Mouse (Mus musculus) forebrain, embryonic 14.5 days (tissue): ENCODE results near the gene Ybx3. TPM values are rescaled to one million over a fixed set of nuclear protein-coding genes. Genes with fewer than 3 reads are reported as not detected.

Source experiments
- ATAC-seq: fragments of 200-750 bp; cut with Nextera tagmentation; 2 replicates; pipeline ENCODE4 v1.8.0; 2017; ENCODE audit warnings: mild to moderate bottlenecking, moderate library complexity
- DNase-seq: peaks from one replicate; pipeline ENCODE4 v3.0.0-alpha.2; 2015; ENCODE audit warnings: low spot score
- H3K27ac ChIP-seq: fragments of 300-500 bp; sonication (generic); 2 replicates; pipeline ENCODE4 v1.5.1; 2014; ENCODE audit warnings: low read depth, mild to moderate bottlenecking, control low read depth, low read length, moderate library complexity
- H3K27me3 ChIP-seq: fragments of 300-500 bp; sonication (generic); replicated peaks from 2 replicates; pipeline ENCODE4 v1.6.1; 2014; ENCODE audit warnings: low read length, control low read depth, mixed read lengths; ENCODE audit not compliant: control insufficient read depth, insufficient read depth
- H3K36me3 ChIP-seq: fragments of 300-500 bp; sonication (generic); 2 replicates; pipeline ENCODE4 v1.6.1; 2014; ENCODE audit warnings: low read length, control low read depth; ENCODE audit not compliant: control insufficient read depth, insufficient read depth
- H3K4me1 ChIP-seq: fragments of 300-500 bp; sonication (generic); 2 replicates; pipeline ENCODE4 v1.6.1; 2014; ENCODE audit warnings: antibody characterized with exemption, low read length, control low read depth; ENCODE audit not compliant: control insufficient read depth, insufficient read depth
- H3K4me2 ChIP-seq: fragments of 300-500 bp; sonication (generic); 2 replicates; pipeline ENCODE4 v1.6.1; 2014; ENCODE audit warnings: mild to moderate bottlenecking, control low read depth, low read length
- H3K4me3 ChIP-seq: fragments of 300-500 bp; sonication (generic); 2 replicates; pipeline ENCODE4 v1.5.1; 2014; ENCODE audit warnings: low read depth, low read length, control low read depth
- H3K9ac ChIP-seq: fragments of 300-500 bp; sonication (generic); 2 replicates; pipeline ENCODE4 v1.6.1; 2014; ENCODE audit warnings: mild to moderate bottlenecking, low read length, control low read depth, moderate library complexity
- H3K9me3 ChIP-seq: fragments of 300-500 bp; sonication (generic); replicated peaks from 2 replicates; pipeline ENCODE4 v1.6.1; 2016; ENCODE audit warnings: low read length, control low read depth, mixed read lengths; ENCODE audit not compliant: control insufficient read depth
- WGBS: fragments of 180-500 bp; shearing (Covaris S2); extraction: QIAGEN DNeasy Blood & Tissue Kit; methylation state at CpG from one replicate; pipeline ENCODE4 v1.1.7; 2014; 5-methylcytosine and 5-hydroxymethylcytosine counted together
- polyA plus RNA-seq: library from polyadenylated mRNA; unstranded; fragments of >200 nt; fragmentation: Nextera tagmentation; extraction: Ambion mirVana; gene quantifications from 2 replicates; pipeline ENCODE4 v1.2.1, GENCODE M21; 2014

The Ybx3 gene
- 26.7 and 26.8 TPM in 2 replicates for polyA plus RNA-seq

DNA sequence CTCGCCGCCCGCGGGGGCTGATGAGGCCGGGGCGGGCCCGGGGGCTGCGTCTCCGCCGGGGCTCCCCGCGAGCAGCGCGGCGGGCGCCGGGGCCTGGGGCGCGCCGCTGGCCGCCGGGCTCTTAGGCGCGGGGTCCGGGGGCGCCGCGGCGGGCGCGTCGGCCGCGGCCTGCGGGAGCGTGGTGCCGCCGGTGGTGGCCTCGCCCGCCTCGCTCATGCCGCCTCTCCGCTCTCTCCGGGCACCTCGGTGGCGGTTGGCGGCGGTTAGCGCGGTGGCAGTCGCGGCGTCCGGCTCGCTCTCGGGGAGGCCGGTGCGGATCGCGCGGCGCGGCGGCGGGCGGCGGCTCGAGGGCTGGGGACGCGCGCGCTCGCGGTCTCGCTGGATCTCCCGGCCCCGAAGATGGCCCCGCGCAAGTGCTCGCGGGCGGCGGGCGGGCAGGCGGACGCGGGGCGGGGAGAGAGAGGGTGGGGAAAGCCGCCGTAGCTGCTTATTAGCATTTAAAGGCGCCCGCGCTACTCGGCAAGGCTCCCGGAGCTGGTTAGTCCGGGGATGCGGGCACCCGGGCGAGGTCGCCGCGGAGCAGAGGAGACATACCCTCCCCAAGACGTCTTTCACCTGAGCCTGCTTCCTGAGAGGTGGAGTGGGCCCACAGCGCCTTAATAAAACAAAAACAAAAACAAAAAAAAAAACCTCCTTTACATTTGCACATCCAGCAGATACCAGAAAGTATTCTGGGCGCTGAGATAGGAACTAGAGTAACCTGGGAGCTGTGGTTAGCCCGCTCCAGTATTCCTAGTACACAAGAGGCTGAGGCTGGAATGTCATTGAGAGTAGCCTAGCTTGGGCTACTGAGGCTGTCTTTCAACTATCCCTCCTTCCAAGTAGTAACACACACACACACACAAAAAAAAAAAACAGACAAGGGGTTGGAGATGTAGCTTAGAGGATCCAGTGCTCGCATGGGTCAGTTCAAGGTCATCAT is at the start of gene Ybx3:
Ybx3 (minus strand) TSS at position 437 of the 982 bp plus-strand sequence.
- peak within 1 kb of the TSS; percentile 76 for H3K9ac ChIP-seq
- no peaks in the 10 kb centered on the region for H3K9me3 ChIP-seq
- H3K4me2 ChIP-seq = peak within 1 kb of the TSS; percentile 80
- ATAC-seq (peak; percentile 94), DNase-seq (peak; percentile 90)
- H3K36me3 ChIP-seq = no peaks in the 10 kb centered on the region
- peaks cover 8% of the 10 kb centered on the region; the same call in 1 of the 2 replicates for H3K4me1 ChIP-seq
- H3K27me3 ChIP-seq = no peaks in the 10 kb centered on the region
- WGBS = under 1% methylated on average over 95 of the region's 107 CpGs
- H3K27ac ChIP-seq = peak within 1 kb of the TSS; percentile 85
- peak within 1 kb of the TSS; percentile 64 for H3K4me3 ChIP-seq

DNA sequence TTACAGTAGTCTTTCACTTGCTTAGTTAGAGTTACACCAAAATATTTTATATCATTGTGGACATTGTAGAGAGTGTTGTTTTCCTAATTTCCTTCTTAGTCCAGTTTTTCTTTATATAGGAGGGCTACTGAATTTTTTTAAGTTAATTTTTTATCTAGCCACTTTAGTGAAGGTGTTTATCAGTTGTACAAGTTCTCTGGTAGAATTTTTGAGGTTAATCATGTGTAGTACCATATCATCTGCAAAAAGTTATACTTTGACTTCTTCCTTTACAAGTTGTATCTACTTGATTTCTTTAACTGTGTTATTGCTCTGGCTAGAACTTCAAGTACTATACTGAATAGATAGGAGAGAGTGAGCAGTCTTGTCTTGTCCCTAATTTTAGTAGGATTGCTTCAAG is 48.4 kb upstream of the Ybx3 start:
- no peak overlapping the region for H3K27ac ChIP-seq
- no peak overlapping the region for H3K9ac ChIP-seq
- H3K9me3 ChIP-seq = 0 out of 2 replicates have a peak, but pooled peaks cover 3% of the 10 kb centered on the region
- ATAC-seq (no peak), DNase-seq (no peak)
- 0 out of 2 replicates have a peak, but pooled peaks cover 5% of the 10 kb centered on the region for H3K27me3 ChIP-seq
- no peak overlapping the region for H3K4me3 ChIP-seq
- H3K4me2 ChIP-seq = no peak overlapping the region
- H3K4me1 ChIP-seq = no peaks in the 10 kb centered on the region
- no peaks in the 10 kb centered on the region for H3K36me3 ChIP-seq

DNA sequence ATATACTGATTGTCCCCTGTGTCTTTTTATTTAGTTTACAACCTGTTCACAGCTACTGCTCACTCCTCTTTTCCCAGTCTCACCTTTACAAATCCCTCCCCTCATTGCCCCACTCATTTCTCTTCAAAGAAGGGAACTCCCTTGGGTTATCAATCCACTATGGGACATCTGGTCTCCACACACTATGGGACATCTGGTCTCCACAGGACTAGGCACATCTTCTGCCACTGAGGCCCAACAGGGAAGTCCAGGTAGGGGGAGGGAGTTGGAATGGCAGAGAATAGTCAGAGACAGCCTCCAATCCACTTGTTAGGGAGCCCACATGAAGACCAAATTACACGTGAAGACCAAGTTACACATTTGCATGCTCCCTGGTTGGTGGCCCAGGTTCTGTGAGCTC is 45.8 kb upstream of the Ybx3 start:
- Histone ChIP-seq H3K4me1 (no peaks in the 10 kb centered on the region), H3K9ac (peak overlapping the region; percentile 71; the same call in 1 of the 2 replicates), H3K4me2 (peak overlapping the region; percentile 66), H3K9me3 (0 out of 2 replicates have a peak, but pooled peaks cover 3% of the 10 kb centered on the region), H3K36me3 (no peaks in the 10 kb centered on the region), H3K27ac (no peak overlapping the region), H3K27me3 (0 out of 2 replicates have a peak, but pooled peaks cover 5% of the 10 kb centered on the region), H3K4me3 (peak overlapping the region; percentile 38)
- ATAC-seq (no peak), DNase-seq (no peak)
- WGBS = 50% methylated on average over 1 of the region's 1 CpGs

DNA sequence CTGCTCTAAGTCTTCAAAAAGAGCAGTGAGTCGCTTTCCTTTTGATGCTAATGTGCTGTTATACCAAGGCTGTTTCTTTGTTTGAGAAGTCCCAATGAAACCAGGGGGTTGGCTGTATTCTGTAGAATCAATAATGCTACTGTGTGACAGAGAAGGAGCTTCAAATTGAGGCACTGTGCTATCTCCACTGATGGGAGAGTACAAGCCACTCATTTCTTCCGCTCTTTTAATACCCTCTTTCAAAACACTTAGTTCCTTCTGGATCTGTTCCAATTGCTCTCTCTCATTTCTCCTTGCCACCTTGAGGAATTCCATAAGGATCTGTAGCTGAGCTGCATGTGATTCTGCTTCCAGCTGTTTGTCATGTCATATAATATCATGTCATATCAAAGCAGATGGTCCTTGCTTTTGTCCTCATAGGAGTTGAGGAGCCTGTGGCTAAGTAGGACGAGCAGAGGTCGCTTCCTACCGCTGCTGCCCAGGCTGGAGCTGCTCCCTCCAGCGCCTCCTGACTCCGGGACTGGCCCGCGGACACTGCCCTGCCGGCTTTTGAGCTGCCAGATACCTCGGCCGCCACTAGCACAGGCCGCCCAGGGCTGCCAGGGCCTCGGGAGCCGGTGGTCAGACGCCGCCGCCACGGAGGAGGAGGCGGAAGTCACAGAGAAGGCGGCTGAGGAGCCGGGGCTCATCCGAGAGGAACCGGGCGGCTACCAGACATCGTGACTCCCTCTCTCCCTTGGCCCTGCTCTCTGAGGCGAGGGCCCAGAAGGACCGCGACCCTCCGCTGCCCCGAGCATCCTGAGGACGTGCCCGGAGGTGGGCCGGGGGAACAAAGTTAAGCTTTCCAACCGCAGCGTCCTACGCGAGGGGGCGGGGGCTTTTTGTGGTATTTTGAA is 45.1 kb upstream of the Ybx3 start:
- H3K9me3 ChIP-seq = no peaks in the 10 kb centered on the region
- no peak overlapping the region for H3K27ac ChIP-seq

DNA sequence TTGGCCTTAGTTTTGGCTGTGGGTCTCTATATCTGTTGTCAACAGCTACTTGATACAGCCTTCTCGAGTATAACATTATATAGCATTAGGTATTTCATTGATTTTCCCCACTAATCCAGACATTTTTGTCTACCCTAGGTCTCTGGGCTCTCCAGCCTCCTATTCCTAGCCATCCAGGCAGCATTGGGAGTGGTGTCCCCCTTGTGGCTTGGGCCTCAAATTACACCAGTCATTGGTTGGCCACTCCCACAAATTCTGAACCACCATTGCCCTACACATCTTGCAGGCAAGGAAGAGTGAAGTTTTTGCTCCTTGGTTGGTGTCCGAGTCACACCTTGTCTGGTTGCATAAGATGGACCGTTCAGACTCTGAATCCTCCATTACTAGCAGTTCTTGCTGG is 33.3 kb upstream of the Ybx3 start:
- no peaks in the 10 kb centered on the region for H3K9me3 ChIP-seq
- whole genome bisulfite sequencing = 69% methylated on average over 3 of the region's 3 CpGs
- no peaks in the 10 kb centered on the region for H3K4me1 ChIP-seq
- no peak overlapping the region for H3K4me3 ChIP-seq
- no peak overlapping the region for H3K27ac ChIP-seq
- no peaks in the 10 kb centered on the region for H3K27me3 ChIP-seq
- no peak overlapping the region for H3K4me2 ChIP-seq
- H3K36me3 ChIP-seq = no peaks in the 10 kb centered on the region
- ATAC-seq (no peak), DNase-seq (peak; percentile 1)
- H3K9ac ChIP-seq = no peak overlapping the region

More for the DNA sequence above, 45.1 kb upstream of the Ybx3 start:
- 0 out of 2 replicates have a peak, but pooled peaks cover 5% of the 10 kb centered on the region for H3K27me3 ChIP-seq
- peak; percentile 14 for DNase-seq
- H3K4me2 ChIP-seq = peak overlapping the region; percentile 66
- no peaks in the 10 kb centered on the region for H3K36me3 ChIP-seq
- peak overlapping the region; percentile 71 for H3K9ac ChIP-seq
- peak overlapping the region; percentile 38 for H3K4me3 ChIP-seq
- ATAC-seq = peak; percentile 54; the same call in 1 of the 2 replicates
- no peaks in the 10 kb centered on the region for H3K4me1 ChIP-seq
- 7% methylated on average over 39 of the region's 39 CpGs for WGBS

DNA sequence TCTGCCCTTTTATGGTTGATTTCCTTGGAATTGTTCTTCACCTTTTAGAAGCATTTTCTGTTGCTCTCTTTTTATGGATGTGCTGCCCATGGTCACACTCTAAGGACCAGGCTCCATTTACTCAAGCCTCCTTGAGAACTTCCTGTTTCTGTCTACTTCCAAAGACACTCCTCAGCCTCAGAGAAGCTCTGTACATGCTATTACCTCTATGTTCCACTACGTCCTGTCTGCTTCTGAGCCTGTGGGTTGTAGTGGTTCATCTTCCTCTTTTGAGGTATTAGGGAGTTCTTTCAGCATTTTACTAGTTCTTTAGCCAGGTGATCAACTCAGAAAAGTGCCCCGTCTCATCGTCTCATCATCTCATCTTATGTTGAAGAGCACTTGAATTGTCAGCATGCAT is 31.3 kb upstream of the Ybx3 start:
- ATAC-seq (no peak), DNase-seq (no peak)
- WGBS = 84% methylated on average over 3 of the region's 3 CpGs
- H3K27me3 ChIP-seq = no peaks in the 10 kb centered on the region
- H3K9me3 ChIP-seq = no peaks in the 10 kb centered on the region
- H3K4me2 ChIP-seq = no peak overlapping the region
- H3K4me3 ChIP-seq = no peak overlapping the region
- H3K4me1 ChIP-seq = no peaks in the 10 kb centered on the region
- H3K36me3 ChIP-seq = no peaks in the 10 kb centered on the region
- no peak overlapping the region for H3K27ac ChIP-seq
- no peak overlapping the region for H3K9ac ChIP-seq

DNA sequence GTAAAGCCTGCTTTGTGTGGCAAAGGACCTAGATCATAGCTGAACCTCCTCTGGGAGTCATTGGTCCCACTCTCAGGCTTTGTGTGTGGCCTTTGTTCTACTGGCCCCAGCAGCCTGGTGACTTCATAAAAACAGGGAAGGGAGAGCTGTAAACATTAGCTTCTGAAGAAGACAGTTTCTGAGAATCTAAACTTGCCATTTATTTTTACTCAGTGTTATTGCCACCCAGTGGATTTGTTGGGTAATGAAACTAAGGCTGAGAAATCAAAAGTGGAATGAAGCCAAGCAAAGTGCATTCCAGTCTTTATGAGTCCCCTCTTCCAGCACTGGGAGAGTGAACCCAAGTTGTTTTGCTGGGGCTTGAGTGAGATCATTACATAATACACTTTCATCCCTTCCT is 30.5 kb upstream of the Ybx3 start:
- peak; percentile 42; the same call in 1 of the 2 replicates for ATAC-seq
- DNase-seq = peak; percentile 78
- H3K9ac ChIP-seq = no peak overlapping the region

DNA sequence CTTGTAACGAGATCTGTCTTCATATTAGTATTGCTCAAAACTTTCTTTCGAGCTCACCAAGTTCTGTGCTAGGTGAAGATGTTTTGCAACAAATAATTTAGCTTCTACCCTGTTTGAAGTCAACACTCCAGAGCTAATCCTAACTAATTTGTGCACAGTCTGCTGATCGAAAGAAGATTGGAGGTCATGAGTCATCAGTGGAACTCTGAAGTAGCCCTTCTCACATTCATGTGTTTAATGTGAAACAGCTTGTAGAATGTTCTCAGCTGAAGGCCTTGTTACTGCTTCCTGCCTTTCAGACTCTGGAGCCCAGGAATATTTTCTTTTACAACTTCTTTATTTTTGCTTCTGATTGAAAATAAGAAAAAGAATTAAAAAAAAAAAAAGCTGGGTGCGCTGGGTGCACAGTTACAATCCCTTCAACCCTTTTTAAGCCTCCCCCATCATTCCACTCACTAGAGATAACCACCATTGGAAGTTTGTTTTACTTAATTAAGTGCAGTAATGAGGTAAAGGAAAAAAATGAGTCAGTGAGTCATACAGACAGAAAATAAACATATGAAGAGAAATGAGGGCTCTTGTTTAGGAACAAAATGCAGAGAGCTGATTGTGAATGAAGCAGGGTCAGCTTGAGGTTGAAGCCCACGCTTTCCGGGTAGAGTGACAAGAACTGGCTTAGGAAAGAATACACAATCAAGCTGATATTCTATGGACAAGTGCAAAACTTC is 23.0 kb upstream of the Ybx3 start:
- no peak overlapping the region for H3K9ac ChIP-seq
- WGBS = 86% methylated on average over 6 of the region's 6 CpGs
- H3K9me3 ChIP-seq = no peaks in the 10 kb centered on the region
- H3K4me1 ChIP-seq = no peaks in the 10 kb centered on the region
- no peak overlapping the region for H3K27ac ChIP-seq
- no peak overlapping the region for H3K4me3 ChIP-seq
- H3K27me3 ChIP-seq = no peaks in the 10 kb centered on the region
- H3K36me3 ChIP-seq = no peaks in the 10 kb centered on the region
- no peak for DNase-seq
- no peak for ATAC-seq
- no peak overlapping the region for H3K4me2 ChIP-seq

More for the DNA sequence above, 30.5 kb upstream of the Ybx3 start:
- no peak overlapping the region for H3K27ac ChIP-seq
- H3K4me2 ChIP-seq = no peak overlapping the region
- no peaks in the 10 kb centered on the region for H3K9me3 ChIP-seq
- no peaks in the 10 kb centered on the region for H3K27me3 ChIP-seq
- H3K36me3 ChIP-seq = no peaks in the 10 kb centered on the region
- H3K4me3 ChIP-seq = no peak overlapping the region
- H3K4me1 ChIP-seq = no peaks in the 10 kb centered on the region
